Mouse (Mus musculus): Measurements from ENCODE around the gene Gtf2h1.

Gene Gtf2h1

GRCm38 (mm10) chr7:46851026-46851425 is 55.1 kb downstream of the Gtf2h1 start:
- no peak for DNase-seq (ENCODE audit: low spot score)

DNA sequence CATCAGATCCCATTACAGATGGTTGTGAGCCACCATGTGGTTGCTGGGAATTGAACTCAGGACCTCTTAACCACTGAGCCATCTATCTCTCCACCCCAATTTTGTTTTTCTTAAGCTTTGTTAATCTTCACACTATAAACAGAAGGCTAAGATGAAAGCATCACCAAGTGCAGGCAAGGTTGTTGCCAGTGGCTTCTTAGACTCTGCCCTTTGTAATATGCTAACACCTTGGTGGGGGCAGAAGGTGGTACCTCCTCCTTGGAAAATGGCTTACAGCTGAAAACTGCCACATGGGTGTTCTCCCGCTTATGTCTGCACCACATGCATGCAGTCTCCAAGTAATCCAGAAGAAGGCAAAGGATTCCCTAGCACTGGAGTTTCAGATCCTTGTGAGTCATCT is 56.8 kb downstream of the Gtf2h1 start:
- no peak for DNase-seq (ENCODE audit: low spot score)

DNA sequence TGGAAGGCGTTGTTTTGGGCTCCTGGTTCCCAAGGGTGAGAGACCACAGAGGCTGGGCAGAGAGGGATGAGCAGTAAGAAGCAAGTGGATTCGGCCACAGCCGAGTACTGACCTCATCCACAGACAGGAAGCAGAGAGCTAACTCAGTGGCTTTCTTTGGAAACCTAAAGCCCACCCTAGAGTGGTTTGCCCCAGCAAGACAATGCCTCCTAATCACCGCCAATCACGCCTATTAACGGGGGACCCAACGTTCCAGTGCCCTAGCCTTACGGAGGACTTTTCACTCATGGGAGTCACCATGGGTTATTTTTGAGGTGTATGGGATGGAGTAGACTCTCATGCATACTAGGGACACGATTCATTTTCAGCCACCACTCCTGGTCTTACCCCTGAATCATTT is 57.5 kb downstream of the Gtf2h1 start:
- DNase-seq (ENCODE audit: low spot score): no peak

GRCm38 (mm10) chr7:46855866-46856560 is 60.1 kb downstream of the Gtf2h1 start:
- DNase-seq (ENCODE audit: low spot score): no peak

GRCm38 (mm10) chr7:46857436-46857835 is 61.5 kb downstream of the Gtf2h1 start:
- DNase-seq (ENCODE audit: low spot score): no peak

GRCm38 (mm10) chr7:46859031-46859430 is 63.1 kb downstream of the Gtf2h1 start:
- no peak for DNase-seq (ENCODE audit: low spot score)

DNA sequence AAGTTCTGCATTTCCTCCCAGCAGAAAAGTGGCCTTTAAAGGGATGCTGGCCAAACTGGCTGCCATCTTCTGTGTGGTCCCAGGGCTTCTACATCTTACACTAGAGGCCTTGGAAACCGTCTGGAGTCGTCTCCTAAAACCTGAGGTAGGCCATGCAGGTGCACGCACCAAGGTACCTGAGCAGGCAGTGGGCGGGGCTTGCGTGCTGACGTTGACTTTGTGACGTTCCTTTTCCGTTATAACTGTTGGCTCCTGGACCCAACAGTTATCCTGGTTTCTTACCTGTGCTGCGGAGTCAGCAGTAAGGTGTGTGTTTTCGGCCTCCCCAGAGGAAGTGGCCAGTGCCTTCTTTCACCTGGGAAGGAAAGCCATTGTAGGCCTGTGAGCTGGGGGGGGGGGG is 65.1 kb downstream of the Gtf2h1 start, which contains the start of gene Ldhc:
Gene Ldhc, plus strand, starts transcription at position 208 of the 400 bp plus-strand sequence.
- no peak for DNase-seq (ENCODE audit: low spot score)

DNA sequence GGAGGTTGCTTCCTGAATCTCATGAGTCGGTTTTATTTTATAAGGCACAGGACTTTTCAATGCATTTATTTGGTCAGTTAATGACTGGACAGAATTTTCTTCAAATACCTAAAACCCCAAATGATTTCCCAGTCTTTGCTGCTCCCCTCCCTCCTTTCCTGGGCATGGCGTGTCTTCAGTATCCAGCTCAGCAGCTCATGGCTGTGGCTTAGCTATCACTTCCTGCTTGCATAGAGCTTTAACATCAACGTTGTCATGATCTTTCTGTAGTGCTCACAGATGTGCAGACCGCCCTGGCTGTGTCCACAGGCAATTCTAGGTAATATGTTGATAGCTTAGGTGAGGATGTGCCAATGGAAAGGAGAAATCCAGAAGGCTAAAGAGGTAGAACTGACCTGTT is 76.1 kb downstream of the Gtf2h1 start:
- no peak for DNase-seq (ENCODE audit: low spot score)

All from spleen, adult 12 weeks (tissue).